Mouse (Mus musculus): ENCODE results near the gene Slain1. TPM values are rescaled to one million over a fixed set of nuclear protein-coding genes. Genes with fewer than 3 reads are reported as not detected.
A peak's percentile ranks its signal among the peaks of the same experiment; 100 is the strongest.

Slain1 gene
- polyA plus RNA-seq (2015; fragmentation: Nextera tagmentation; extraction: Ambion mirVana): 1.3 and 1.8 TPM in 2 replicates

DNA sequence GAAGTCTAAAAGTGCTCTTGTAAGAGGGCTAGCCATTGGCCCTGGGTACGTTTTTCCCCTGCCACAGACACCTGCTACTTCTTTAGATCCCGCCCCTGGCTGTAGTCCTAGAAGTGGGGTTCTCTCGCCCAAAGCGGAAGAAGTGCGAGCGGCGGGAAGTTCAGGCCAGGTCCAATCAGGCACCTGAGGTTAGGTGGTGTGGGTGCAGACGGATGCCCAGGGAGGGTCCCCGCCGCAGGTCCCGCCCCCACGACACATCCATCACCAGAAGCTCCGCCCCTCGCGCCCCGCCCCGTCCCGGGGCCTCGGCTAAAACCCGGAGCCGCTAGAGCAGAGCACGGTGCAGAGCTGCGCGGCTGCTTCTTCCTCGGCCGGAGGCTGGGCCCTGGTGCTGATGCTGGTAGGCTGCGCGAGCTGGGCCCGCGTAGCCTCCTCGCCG, at the start of gene Slain1:
Gene Slain1, plus strand, starts transcription at position 333 of the 439 bp plus-strand sequence.
- Histone ChIP-seq H3K27me3 (replicated peaks; ENCODE audit: control insufficient read depth, insufficient read depth, low read length) (peaks cover 18% of the 10 kb centered on the region; the same call in 1 of the 2 replicates), H3K36me3 (ENCODE audit: control insufficient read depth, insufficient read depth) (no peaks in the 10 kb centered on the region), H3K4me1 (replicated peaks; ENCODE audit: control insufficient read depth, insufficient read depth, low read length) (no peaks in the 10 kb centered on the region), H3K9me3 (ENCODE audit: control insufficient read depth) (no peaks in the 10 kb centered on the region), H3K4me3 (ENCODE audit: low read depth, low read length) (peak within 1 kb of the TSS; percentile 70), H3K4me2 (replicated peaks; ENCODE audit: low read depth) (peak within 1 kb of the TSS; percentile 99), H3K9ac (ENCODE audit: low read depth, low read length) (peak within 1 kb of the TSS; percentile 42), H3K27ac (ENCODE audit: low read depth, low read length) (peak within 1 kb of the TSS; percentile 60)
- WGBS: 2% methylated on average over 28 of the region's 32 CpGs
- no peak for TF ChIP-seq CTCF (IDR thresholded peaks at IDR 0.05; ENCODE audit: low read depth)
- peak; percentile 94 for ATAC-seq

DNA sequence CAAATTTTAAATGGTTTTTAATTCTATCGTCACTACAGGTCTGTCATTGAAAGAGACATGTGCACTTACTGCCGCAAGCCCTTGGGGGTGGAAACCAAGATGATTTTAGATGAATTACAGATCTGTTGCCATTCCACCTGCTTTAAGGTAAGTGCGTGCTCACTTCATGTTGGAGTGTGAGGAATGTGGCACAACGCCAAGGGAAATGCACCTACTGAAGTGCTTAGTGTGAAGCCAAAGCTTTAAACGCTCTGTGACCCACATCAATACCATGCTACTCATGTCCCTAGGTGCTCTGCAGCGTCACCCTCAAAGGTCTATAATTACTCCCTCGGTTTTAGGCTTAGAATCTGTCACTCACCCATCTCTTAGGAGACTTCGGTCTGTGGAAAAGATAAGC, 42.0 kb upstream of the Slain1 start:
- Histone ChIP-seq H3K27me3 (replicated peaks; ENCODE audit: control insufficient read depth, insufficient read depth, low read length) (no peaks in the 10 kb centered on the region), H3K4me2 (replicated peaks; ENCODE audit: low read depth) (no peak overlapping the region), H3K4me3 (ENCODE audit: low read depth, low read length) (no peak overlapping the region), H3K9me3 (ENCODE audit: control insufficient read depth) (no peaks in the 10 kb centered on the region), H3K4me1 (replicated peaks; ENCODE audit: control insufficient read depth, insufficient read depth, low read length) (no peaks in the 10 kb centered on the region), H3K36me3 (ENCODE audit: control insufficient read depth, insufficient read depth) (no peaks in the 10 kb centered on the region), H3K9ac (ENCODE audit: low read depth, low read length) (no peak overlapping the region), H3K27ac (ENCODE audit: low read depth, low read length) (no peak overlapping the region)
- ATAC-seq: no peak
- WGBS: 88% methylated on average over 8 of the region's 8 CpGs
- no peak for TF ChIP-seq CTCF (IDR thresholded peaks at IDR 0.05; ENCODE audit: low read depth)

DNA sequence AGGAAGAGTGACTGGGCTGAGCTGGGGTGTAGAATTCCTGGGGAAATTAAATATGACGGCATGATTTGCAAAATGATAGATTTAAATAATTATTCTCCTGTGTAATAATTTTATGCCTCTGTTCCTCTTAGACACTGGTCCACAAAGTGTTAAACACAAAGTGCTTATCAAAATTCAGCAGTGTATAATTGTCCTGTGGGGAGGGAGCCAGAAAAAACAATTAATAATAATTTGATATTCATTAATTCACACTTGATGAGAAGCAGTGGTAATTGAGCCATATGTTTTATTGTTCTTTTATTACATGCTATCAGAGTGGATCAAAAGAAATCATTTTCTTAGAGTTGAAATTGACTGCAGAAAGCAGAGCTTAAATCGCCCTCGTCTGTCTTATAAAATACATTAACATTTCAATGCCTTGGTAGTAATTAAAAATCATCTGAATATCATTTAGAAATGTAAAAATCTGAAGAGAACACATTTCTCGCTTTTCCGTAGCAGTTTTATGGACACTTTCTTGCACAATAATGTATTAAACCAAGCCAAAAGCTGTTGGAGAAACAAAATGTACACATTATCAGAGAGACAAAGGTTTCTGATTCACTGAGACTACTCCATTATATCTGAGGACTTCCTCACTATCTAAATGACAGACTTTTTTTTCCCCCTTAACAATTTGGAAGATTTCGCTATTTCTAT, 36.3 kb upstream of the Slain1 start:
- WGBS: 88% methylated on average over 6 of the region's 6 CpGs
- H3K4me3 ChIP-seq (ENCODE audit: low read depth, low read length): no peak overlapping the region
- ATAC-seq: no peak

DNA sequence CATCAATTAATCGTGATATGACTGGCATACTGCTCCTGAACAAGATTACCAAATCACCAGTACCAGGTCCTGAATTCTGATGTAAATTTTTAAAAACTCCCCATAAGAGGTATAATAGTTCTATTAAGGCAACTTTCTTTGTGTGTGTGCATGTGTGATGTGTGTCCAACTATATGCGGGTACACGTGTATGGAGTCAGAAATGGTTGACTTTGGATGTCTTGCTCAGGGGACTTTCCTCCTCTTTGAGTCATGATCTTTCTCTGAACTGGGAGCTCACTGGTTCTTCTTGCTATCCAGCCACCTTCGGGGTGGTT, 35.8 kb upstream of the Slain1 start:
- Histone ChIP-seq H3K4me1 (replicated peaks; ENCODE audit: control insufficient read depth, insufficient read depth, low read length) (no peaks in the 10 kb centered on the region), H3K27ac (ENCODE audit: low read depth, low read length) (no peak overlapping the region), H3K9me3 (ENCODE audit: control insufficient read depth) (no peaks in the 10 kb centered on the region), H3K27me3 (replicated peaks; ENCODE audit: control insufficient read depth, insufficient read depth, low read length) (no peaks in the 10 kb centered on the region), H3K4me2 (replicated peaks; ENCODE audit: low read depth) (no peak overlapping the region), H3K36me3 (ENCODE audit: control insufficient read depth, insufficient read depth) (no peaks in the 10 kb centered on the region), H3K4me3 (ENCODE audit: low read depth, low read length) (no peak overlapping the region), H3K9ac (ENCODE audit: low read depth, low read length) (no peak overlapping the region)
- WGBS: 93% methylated on average over 4 of the region's 4 CpGs
- TF ChIP-seq CTCF (IDR thresholded peaks at IDR 0.05; ENCODE audit: low read depth): no peak
- no peak for ATAC-seq

More for the DNA sequence above, 36.3 kb upstream of the Slain1 start:
- H3K9me3 ChIP-seq (ENCODE audit: control insufficient read depth): no peaks in the 10 kb centered on the region
- no peaks in the 10 kb centered on the region for H3K4me1 ChIP-seq (replicated peaks; ENCODE audit: control insufficient read depth, insufficient read depth, low read length)
- no peaks in the 10 kb centered on the region for H3K36me3 ChIP-seq (ENCODE audit: control insufficient read depth, insufficient read depth)
- no peak overlapping the region for H3K27ac ChIP-seq (ENCODE audit: low read depth, low read length)
- H3K4me2 ChIP-seq (replicated peaks; ENCODE audit: low read depth): no peak overlapping the region
- H3K27me3 ChIP-seq (replicated peaks; ENCODE audit: control insufficient read depth, insufficient read depth, low read length): no peaks in the 10 kb centered on the region
- no peak overlapping the region for H3K9ac ChIP-seq (ENCODE audit: low read depth, low read length)
- TF ChIP-seq CTCF (IDR thresholded peaks at IDR 0.05; ENCODE audit: low read depth): no peak

DNA sequence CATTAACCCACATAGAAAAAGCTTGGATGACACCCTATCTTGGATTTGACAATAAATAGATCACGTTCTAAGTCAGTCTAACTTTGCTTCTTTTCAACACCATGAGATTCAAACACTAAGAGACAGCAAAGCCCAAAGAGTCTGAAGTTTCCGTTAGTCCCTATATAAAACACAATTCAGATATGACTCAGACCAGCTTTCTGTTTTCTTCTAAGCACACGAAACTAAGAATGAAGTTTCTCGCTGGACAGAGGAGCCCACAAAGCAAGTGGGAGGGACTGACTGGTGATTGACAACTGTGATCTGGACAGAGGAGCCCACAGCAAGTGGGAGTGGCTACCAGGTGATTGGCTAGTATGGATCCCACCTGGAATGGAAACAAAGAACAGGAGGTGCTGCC, 30.3 kb upstream of the Slain1 start:
- no peaks in the 10 kb centered on the region for H3K36me3 ChIP-seq (ENCODE audit: control insufficient read depth, insufficient read depth)
- no peak for TF ChIP-seq CTCF (IDR thresholded peaks at IDR 0.05; ENCODE audit: low read depth)
- no peaks in the 10 kb centered on the region for H3K27me3 ChIP-seq (replicated peaks; ENCODE audit: control insufficient read depth, insufficient read depth, low read length)
- no peaks in the 10 kb centered on the region for H3K4me1 ChIP-seq (replicated peaks; ENCODE audit: control insufficient read depth, insufficient read depth, low read length)
- H3K4me3 ChIP-seq (ENCODE audit: low read depth, low read length): no peak overlapping the region
- no peak overlapping the region for H3K27ac ChIP-seq (ENCODE audit: low read depth, low read length)
- WGBS: 90% methylated on average over 4 of the region's 4 CpGs
- ATAC-seq: no peak
- no peak overlapping the region for H3K4me2 ChIP-seq (replicated peaks; ENCODE audit: low read depth)
- H3K9me3 ChIP-seq (ENCODE audit: control insufficient read depth): no peaks in the 10 kb centered on the region
- H3K9ac ChIP-seq (ENCODE audit: low read depth, low read length): no peak overlapping the region

DNA sequence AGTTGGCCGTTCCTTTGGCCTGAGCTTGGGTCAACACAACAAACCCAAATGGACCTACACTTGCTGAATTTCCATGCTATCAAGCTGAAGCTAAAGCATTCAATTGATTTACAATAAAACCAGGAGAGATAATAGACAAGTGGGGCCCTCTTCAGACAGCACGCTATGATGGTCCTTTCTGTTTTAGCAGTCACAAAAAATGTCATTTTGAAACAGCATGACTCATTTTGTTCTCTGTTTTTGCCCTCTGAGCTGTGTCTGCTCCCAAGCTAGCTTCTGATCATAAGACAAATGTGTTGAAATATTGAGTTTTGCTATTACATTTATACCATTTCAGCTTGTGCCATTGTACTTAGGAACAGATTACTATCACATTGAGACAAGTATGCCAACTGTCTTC, 28.8 kb upstream of the Slain1 start:
- H3K27me3 ChIP-seq (replicated peaks; ENCODE audit: control insufficient read depth, insufficient read depth, low read length): no peaks in the 10 kb centered on the region
- no peaks in the 10 kb centered on the region for H3K4me1 ChIP-seq (replicated peaks; ENCODE audit: control insufficient read depth, insufficient read depth, low read length)
- no peaks in the 10 kb centered on the region for H3K36me3 ChIP-seq (ENCODE audit: control insufficient read depth, insufficient read depth)
- ATAC-seq: no peak
- no peak overlapping the region for H3K27ac ChIP-seq (ENCODE audit: low read depth, low read length)
- WGBS: 92% methylated on average over 2 of the region's 2 CpGs
- no peak overlapping the region for H3K4me2 ChIP-seq (replicated peaks; ENCODE audit: low read depth)
- H3K9ac ChIP-seq (ENCODE audit: low read depth, low read length): no peak overlapping the region
- H3K9me3 ChIP-seq (ENCODE audit: control insufficient read depth): no peaks in the 10 kb centered on the region
- H3K4me3 ChIP-seq (ENCODE audit: low read depth, low read length): no peak overlapping the region
- no peak for TF ChIP-seq CTCF (IDR thresholded peaks at IDR 0.05; ENCODE audit: low read depth)
